Mouse (Mus musculus): Measurements from ENCODE around the gene Bdh2. TPM values are rescaled to one million over a fixed set of nuclear protein-coding genes. Genes with fewer than 3 reads are reported as not detected.

Gene Bdh2
- polyA plus RNA-seq, 1 experiment from 2014 or later = 3.9 TPM

- no peak overlapping the region for H3K4me3 ChIP-seq (ENCODE audit: control insufficient read depth in 1 of 2, insufficient read depth in 1 of 2, low read depth in 1 of 2, low read length in 2 of 2)
- no peaks in the 10 kb centered on the region for H3K9me3 ChIP-seq (ENCODE audit: control insufficient read depth, low read length)
- H3K4me1 ChIP-seq (ENCODE audit: control insufficient read depth in 2 of 2, insufficient read depth in 2 of 2, low read length in 2 of 2) = no peaks in the 10 kb centered on the region
- H3K27me3 ChIP-seq (ENCODE audit: control insufficient read depth, insufficient read depth, low read length) = no peaks in the 10 kb centered on the region
- no peak overlapping the region for H3K27ac ChIP-seq (replicated peaks in 1 of 2; ENCODE audit: control insufficient read depth in 1 of 2, insufficient read depth in 1 of 2, low read depth in 2 of 2, low read length in 2 of 2)
- no peak overlapping the region for H3K4me2 ChIP-seq (ENCODE audit: low read length)
- ATAC-seq (ENCODE audit: insufficient number of reproducible peaks, insufficient read depth, low FRiP score, low read depth) = no peak
- H3K36me3 ChIP-seq (ENCODE audit: control insufficient read depth, insufficient read depth, low read length) = peaks cover 94% of the 10 kb centered on the region
- no peak overlapping the region for H3K9ac ChIP-seq (ENCODE audit: low read length)
- WGBS = 93% methylated on average over 10 of the region's 10 CpGs
These were observed 22.1 kb upstream of the Bdh2 start for GRCm38 (mm10) chr3:135258919-135259318.

- no peaks in the 10 kb centered on the region for H3K4me1 ChIP-seq (ENCODE audit: control insufficient read depth in 2 of 2, insufficient read depth in 2 of 2, low read length in 2 of 2)
- H3K36me3 ChIP-seq (ENCODE audit: control insufficient read depth, insufficient read depth, low read length) = peaks cover 99% of the 10 kb centered on the region
- H3K27ac ChIP-seq (replicated peaks in 1 of 2; ENCODE audit: control insufficient read depth in 1 of 2, insufficient read depth in 1 of 2, low read depth in 2 of 2, low read length in 2 of 2) = no peak overlapping the region
- H3K4me2 ChIP-seq (ENCODE audit: low read length) = no peak overlapping the region
- H3K9ac ChIP-seq (ENCODE audit: low read length) = no peak overlapping the region
- WGBS = 90% methylated on average over 7 of the region's 7 CpGs
- no peaks in the 10 kb centered on the region for H3K9me3 ChIP-seq (ENCODE audit: control insufficient read depth, low read length)
- no peaks in the 10 kb centered on the region for H3K27me3 ChIP-seq (ENCODE audit: control insufficient read depth, insufficient read depth, low read length)
- H3K4me3 ChIP-seq (ENCODE audit: control insufficient read depth in 1 of 2, insufficient read depth in 1 of 2, low read depth in 1 of 2, low read length in 2 of 2) = no peak overlapping the region
- no peak for ATAC-seq (ENCODE audit: insufficient number of reproducible peaks, insufficient read depth, low FRiP score, low read depth)
These were observed 20.8 kb upstream of the Bdh2 start for GRCm38 (mm10) chr3:135260233-135260632.

GRCm38 (mm10) chr3:135268616-135269015 lies 12.4 kb upstream of the Bdh2 start:
- Histone ChIP-seq H3K9me3 (ENCODE audit: control insufficient read depth, low read length) (no peaks in the 10 kb centered on the region), H3K36me3 (ENCODE audit: control insufficient read depth, insufficient read depth, low read length) (peaks cover 97% of the 10 kb centered on the region), H3K27ac (replicated peaks in 1 of 2; ENCODE audit: control insufficient read depth in 1 of 2, insufficient read depth in 1 of 2, low read depth in 2 of 2, low read length in 2 of 2) (no peak overlapping the region), H3K4me3 (ENCODE audit: control insufficient read depth in 1 of 2, insufficient read depth in 1 of 2, low read depth in 1 of 2, low read length in 2 of 2) (no peak overlapping the region), H3K4me2 (ENCODE audit: low read length) (no peak overlapping the region), H3K9ac (ENCODE audit: low read length) (no peak overlapping the region), H3K4me1 (ENCODE audit: control insufficient read depth in 2 of 2, insufficient read depth in 2 of 2, low read length in 2 of 2) (no peaks in the 10 kb centered on the region), H3K27me3 (ENCODE audit: control insufficient read depth, insufficient read depth, low read length) (no peaks in the 10 kb centered on the region)
- no peak for ATAC-seq (ENCODE audit: insufficient number of reproducible peaks, insufficient read depth, low FRiP score, low read depth)
- 86% methylated on average over 5 of the region's 5 CpGs for WGBS

GRCm38 (mm10) chr3:135269391-135269990 lies 11.5 kb upstream of the Bdh2 start:
- no peaks in the 10 kb centered on the region for H3K27me3 ChIP-seq (ENCODE audit: control insufficient read depth, insufficient read depth, low read length)
- H3K4me3 ChIP-seq (ENCODE audit: control insufficient read depth in 1 of 2, insufficient read depth in 1 of 2, low read depth in 1 of 2, low read length in 2 of 2) = no peak overlapping the region
- H3K9me3 ChIP-seq (ENCODE audit: control insufficient read depth, low read length) = no peaks in the 10 kb centered on the region
- peaks cover 89% of the 10 kb centered on the region for H3K36me3 ChIP-seq (ENCODE audit: control insufficient read depth, insufficient read depth, low read length)
- no peak for ATAC-seq (ENCODE audit: insufficient number of reproducible peaks, insufficient read depth, low FRiP score, low read depth)
- no peaks in the 10 kb centered on the region for H3K4me1 ChIP-seq (ENCODE audit: control insufficient read depth in 2 of 2, insufficient read depth in 2 of 2, low read length in 2 of 2)
- no peak overlapping the region for H3K4me2 ChIP-seq (ENCODE audit: low read length)
- WGBS = 85% methylated on average over 10 of the region's 10 CpGs
- H3K27ac ChIP-seq (replicated peaks in 1 of 2; ENCODE audit: control insufficient read depth in 1 of 2, insufficient read depth in 1 of 2, low read depth in 2 of 2, low read length in 2 of 2) = no peak overlapping the region
- no peak overlapping the region for H3K9ac ChIP-seq (ENCODE audit: low read length)

GRCm38 (mm10) chr3:135272627-135273026 lies 8.4 kb upstream of the Bdh2 start:
- no peak overlapping the region for H3K27ac ChIP-seq (replicated peaks in 1 of 2; ENCODE audit: control insufficient read depth in 1 of 2, insufficient read depth in 1 of 2, low read depth in 2 of 2, low read length in 2 of 2)
- H3K27me3 ChIP-seq (ENCODE audit: control insufficient read depth, insufficient read depth, low read length) = no peaks in the 10 kb centered on the region
- H3K9me3 ChIP-seq (ENCODE audit: control insufficient read depth, low read length) = no peaks in the 10 kb centered on the region
- H3K4me1 ChIP-seq (ENCODE audit: control insufficient read depth in 2 of 2, insufficient read depth in 2 of 2, low read length in 2 of 2) = no peaks in the 10 kb centered on the region
- no peak overlapping the region for H3K9ac ChIP-seq (ENCODE audit: low read length)
- H3K4me2 ChIP-seq (ENCODE audit: low read length) = no peak overlapping the region
- no peak for ATAC-seq (ENCODE audit: insufficient number of reproducible peaks, insufficient read depth, low FRiP score, low read depth)
- peaks cover 64% of the 10 kb centered on the region for H3K36me3 ChIP-seq (ENCODE audit: control insufficient read depth, insufficient read depth, low read length)
- no peak overlapping the region for H3K4me3 ChIP-seq (ENCODE audit: control insufficient read depth in 1 of 2, insufficient read depth in 1 of 2, low read depth in 1 of 2, low read length in 2 of 2)
- 79% methylated on average over 12 of the region's 12 CpGs for WGBS

- H3K4me1 ChIP-seq (ENCODE audit: control insufficient read depth in 2 of 2, insufficient read depth in 2 of 2, low read length in 2 of 2) = no peaks in the 10 kb centered on the region
- H3K4me3 ChIP-seq (ENCODE audit: control insufficient read depth in 1 of 2, insufficient read depth in 1 of 2, low read depth in 1 of 2, low read length in 2 of 2) = no peak overlapping the region
- H3K27me3 ChIP-seq (ENCODE audit: control insufficient read depth, insufficient read depth, low read length) = no peaks in the 10 kb centered on the region
- 93% methylated on average over 13 of the region's 13 CpGs for WGBS
- H3K4me2 ChIP-seq (ENCODE audit: low read length) = no peak overlapping the region
- no peak overlapping the region for H3K27ac ChIP-seq (replicated peaks in 1 of 2; ENCODE audit: control insufficient read depth in 1 of 2, insufficient read depth in 1 of 2, low read depth in 2 of 2, low read length in 2 of 2)
- no peak overlapping the region for H3K9ac ChIP-seq (ENCODE audit: low read length)
- H3K36me3 ChIP-seq (ENCODE audit: control insufficient read depth, insufficient read depth, low read length) = peaks cover 60% of the 10 kb centered on the region
- ATAC-seq (ENCODE audit: insufficient number of reproducible peaks, insufficient read depth, low FRiP score, low read depth) = no peak
- no peaks in the 10 kb centered on the region for H3K9me3 ChIP-seq (ENCODE audit: control insufficient read depth, low read length)
These were observed 8.0 kb upstream of the Bdh2 start for GRCm38 (mm10) chr3:135273047-135273446.

- 81% methylated on average over 4 of the region's 4 CpGs for WGBS
These were observed 861 bp upstream of the Bdh2 start for GRCm38 (mm10) chr3:135280160-135280559.

GRCm38 (mm10) chr3:135281701-135282100 lies 680 bp downstream of the Bdh2 start:
- Histone ChIP-seq H3K9me3 (ENCODE audit: control insufficient read depth, low read length) (no peaks in the 10 kb centered on the region), H3K4me1 (ENCODE audit: control insufficient read depth in 2 of 2, insufficient read depth in 2 of 2, low read length in 2 of 2) (no peaks in the 10 kb centered on the region), H3K4me3 (ENCODE audit: control insufficient read depth in 1 of 2, insufficient read depth in 1 of 2, low read depth in 1 of 2, low read length in 2 of 2) (no peak overlapping the region), H3K27me3 (ENCODE audit: control insufficient read depth, insufficient read depth, low read length) (no peaks in the 10 kb centered on the region), H3K36me3 (ENCODE audit: control insufficient read depth, insufficient read depth, low read length) (no peaks in the 10 kb centered on the region), H3K4me2 (ENCODE audit: low read length) (no peak overlapping the region), H3K9ac (ENCODE audit: low read length) (no peak overlapping the region), H3K27ac (replicated peaks in 1 of 2; ENCODE audit: control insufficient read depth in 1 of 2, insufficient read depth in 1 of 2, low read depth in 2 of 2, low read length in 2 of 2) (no peak overlapping the region)
- ATAC-seq (ENCODE audit: insufficient number of reproducible peaks, insufficient read depth, low FRiP score, low read depth) = no peak
- WGBS = 84% methylated on average over 8 of the region's 8 CpGs

More at GRCm38 (mm10) chr3:135280160-135280559, 861 bp upstream of the Bdh2 start:
- Histone ChIP-seq H3K4me1 (ENCODE audit: control insufficient read depth in 2 of 2, insufficient read depth in 2 of 2, low read length in 2 of 2) (no peaks in the 10 kb centered on the region), H3K27me3 (ENCODE audit: control insufficient read depth, insufficient read depth, low read length) (no peaks in the 10 kb centered on the region), H3K4me2 (ENCODE audit: low read length) (no peak overlapping the region), H3K27ac (replicated peaks in 1 of 2; ENCODE audit: control insufficient read depth in 1 of 2, insufficient read depth in 1 of 2, low read depth in 2 of 2, low read length in 2 of 2) (no peak overlapping the region), H3K4me3 (ENCODE audit: control insufficient read depth in 1 of 2, insufficient read depth in 1 of 2, low read depth in 1 of 2, low read length in 2 of 2) (no peak overlapping the region), H3K9me3 (ENCODE audit: control insufficient read depth, low read length) (no peaks in the 10 kb centered on the region), H3K9ac (ENCODE audit: low read length) (no peak overlapping the region), H3K36me3 (ENCODE audit: control insufficient read depth, insufficient read depth, low read length) (no peaks in the 10 kb centered on the region)
- no peak for ATAC-seq (ENCODE audit: insufficient number of reproducible peaks, insufficient read depth, low FRiP score, low read depth)
